Mouse (Mus musculus) naive thymus-derived CD4-positive, alpha-beta T cell, adult 2 months (primary cell): Measurements from ENCODE around the gene Serpinc1.
"Not testable (repeated sequence)": the region's sequence is repeated elsewhere in the genome, so short reads cannot be mapped to it uniquely, and the experiment has no call there.

ENCODE experiments used
- DNase-seq: peaks from one replicate; pipeline ENCODE4 v3.0.0-alpha.2; 2011; ENCODE audit warnings: low read depth

The Serpinc1 gene

GRCm38 (mm10) chr1:160978071-160978735 lies at the start of gene Serpinc1:
TSS of gene Serpinc1 (plus strand) at chr1:160978585.
- no peak for DNase-seq

- DNase-seq, result no peak
Measured at GRCm38 (mm10) chr1:160931320-160931719, 47.1 kb upstream of the Serpinc1 start.

- peak; percentile 65 for DNase-seq
Measured at GRCm38 (mm10) chr1:160933896-160934482, 44.4 kb upstream of the Serpinc1 start.

- no peak for DNase-seq
Measured at GRCm38 (mm10) chr1:160935551-160935950, 42.8 kb upstream of the Serpinc1 start.

- no peak for DNase-seq
Measured at GRCm38 (mm10) chr1:160963199-160963598, 15.2 kb upstream of the Serpinc1 start.

- no peak for DNase-seq
Measured at GRCm38 (mm10) chr1:160967268-160967667, 11.1 kb upstream of the Serpinc1 start.

GRCm38 (mm10) chr1:160968643-160969042 lies 9.7 kb upstream of the Serpinc1 start:
- no peak for DNase-seq

- no peak for DNase-seq
Measured at GRCm38 (mm10) chr1:160980021-160980420, 1.6 kb downstream of the Serpinc1 start.

- no peak for DNase-seq
Measured at GRCm38 (mm10) chr1:160980537-160981234, 2.3 kb downstream of the Serpinc1 start.

GRCm38 (mm10) chr1:160981337-160981736 lies 3.0 kb downstream of the Serpinc1 start:
- DNase-seq, result no peak

- no peak for DNase-seq
Measured at GRCm38 (mm10) chr1:160982887-160983286, 4.5 kb downstream of the Serpinc1 start.

GRCm38 (mm10) chr1:160984731-160985130 lies 6.3 kb downstream of the Serpinc1 start:
- DNase-seq, result not testable (repeated sequence)

- DNase-seq, result no peak
Measured at GRCm38 (mm10) chr1:160985477-160985876, 7.1 kb downstream of the Serpinc1 start.

GRCm38 (mm10) chr1:160986881-160987635 lies 8.7 kb downstream of the Serpinc1 start:
- no peak for DNase-seq

GRCm38 (mm10) chr1:160989395-160989794 lies 11.0 kb downstream of the Serpinc1 start:
- no peak for DNase-seq

- no peak for DNase-seq
Measured at GRCm38 (mm10) chr1:160993851-160994250, 15.5 kb downstream of the Serpinc1 start.

GRCm38 (mm10) chr1:161004942-161005341 lies 26.6 kb downstream of the Serpinc1 start:
- no peak for DNase-seq

GRCm38 (mm10) chr1:161005526-161005925 lies 27.1 kb downstream of the Serpinc1 start:
- no peak for DNase-seq

GRCm38 (mm10) chr1:161006471-161006870 lies 28.1 kb downstream of the Serpinc1 start:
- DNase-seq, result no peak

- DNase-seq, result no peak
Measured at GRCm38 (mm10) chr1:161008038-161008437, 29.7 kb downstream of the Serpinc1 start.

- DNase-seq, result no peak
Measured at GRCm38 (mm10) chr1:161010436-161010835, 32.1 kb downstream of the Serpinc1 start.

- DNase-seq, result no peak
Measured at GRCm38 (mm10) chr1:161016378-161016777, 38.0 kb downstream of the Serpinc1 start.
